Mouse (Mus musculus) liver, embryonic 12.5 days (tissue): ENCODE results near the gene Nkx2-4. TPM values are rescaled to one million over a fixed set of nuclear protein-coding genes. Genes with fewer than 3 reads are reported as not detected.

Experiments
- ATAC-seq: fragments of 200-750 bp; cut with Nextera tagmentation; 2 replicates; pipeline ENCODE4 v1.8.0; 2017; ENCODE audit warnings: moderate number of reproducible peaks, mild to moderate bottlenecking, moderate library complexity
- H3K27ac ChIP-seq: fragments of 300-500 bp; sonication (generic); 2 replicates; pipeline ENCODE4 v1.5.1; 2016; ENCODE audit warnings: mild to moderate bottlenecking
- H3K27me3 ChIP-seq: fragments of 300-500 bp; sonication (generic); replicated peaks from 2 replicates; pipeline ENCODE4 v1.6.1; 2016; ENCODE audit warnings: mild to moderate bottlenecking, moderate library complexity
- H3K36me3 ChIP-seq: fragments of 300-500 bp; sonication (generic); 2 replicates; pipeline ENCODE4 v1.6.1; 2016; ENCODE audit warnings: mild to moderate bottlenecking, moderate library complexity
- H3K4me1 ChIP-seq: fragments of 300-500 bp; sonication (generic); 2 replicates; pipeline ENCODE4 v1.6.1; 2016
- H3K4me2 ChIP-seq: fragments of 300-500 bp; sonication (generic); 2 replicates; pipeline ENCODE4 v1.6.1; 2016; ENCODE audit warnings: mild to moderate bottlenecking, moderate library complexity
- H3K4me3 ChIP-seq: fragments of 300-500 bp; sonication (generic); 2 replicates; pipeline ENCODE4 v1.5.1; 2016; ENCODE audit warnings: mild to moderate bottlenecking, moderate library complexity
- H3K9ac ChIP-seq: fragments of 300-500 bp; sonication (generic); 2 replicates; pipeline ENCODE4 v1.6.1; 2016; ENCODE audit warnings: mild to moderate bottlenecking, moderate library complexity
- H3K9me3 ChIP-seq: fragments of 300-500 bp; sonication (generic); replicated peaks from 2 replicates; pipeline ENCODE4 v1.6.1; 2016; ENCODE audit warnings: mild to moderate bottlenecking, moderate library complexity
- WGBS: fragments of 180-500 bp; shearing (Covaris S2); methylation state at CpG from one replicate; pipeline ENCODE4 v1.1.7; 2016; ENCODE audit not compliant: insufficient replicate concordance; 5-methylcytosine and 5-hydroxymethylcytosine counted together
- polyA plus RNA-seq: library from polyadenylated mRNA; unstranded; fragments of >200 nt; fragmentation: Nextera tagmentation; extraction: Ambion mirVana; gene quantifications from 2 replicates; pipeline ENCODE4 v1.2.1, GENCODE M21; 2016

Nkx2-4 gene
- not detected in 2 replicates for polyA plus RNA-seq

GRCm38 (mm10) chr2:147085072-147085870 lies at the start of gene Nkx2-4:
TSS of gene Nkx2-4 (minus strand) at chr2:147085445.
- H3K36me3 ChIP-seq, result no peaks in the 10 kb centered on the region
- H3K4me3 ChIP-seq, result peak within 1 kb of the TSS; percentile 47
- no peak within 1 kb of the TSS for H3K9ac ChIP-seq
- 2% methylated on average over 52 of the region's 82 CpGs for whole genome bisulfite sequencing
- peaks cover 67% of the 10 kb centered on the region for H3K27me3 ChIP-seq
- H3K4me2 ChIP-seq, result peak within 1 kb of the TSS; percentile 60
- ATAC-seq, result no peak
- no peak within 1 kb of the TSS for H3K27ac ChIP-seq
- H3K9me3 ChIP-seq, result no peaks in the 10 kb centered on the region
- peaks cover 16% of the 10 kb centered on the region for H3K4me1 ChIP-seq

DNA sequence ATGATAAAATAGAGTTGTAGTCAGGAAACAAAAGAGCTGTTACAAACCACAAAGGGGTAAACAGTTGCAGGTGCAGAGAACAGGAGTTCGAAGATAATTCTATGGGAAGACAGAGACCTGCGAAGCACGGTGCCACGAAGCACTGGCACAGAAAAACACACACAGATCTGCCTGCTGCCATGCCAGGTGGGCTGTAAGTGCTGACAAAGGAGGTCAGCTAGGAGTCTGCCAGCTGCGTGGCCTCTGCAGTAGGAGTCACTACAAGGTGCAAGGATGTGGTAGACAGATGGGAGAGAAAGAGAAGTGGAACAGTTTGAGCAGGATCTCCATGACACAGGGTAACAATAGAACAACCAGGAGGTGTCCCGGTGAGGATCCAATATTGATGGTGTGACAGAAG lies 42.1 kb upstream of the Nkx2-4 start:
- 64% methylated on average over 6 of the region's 6 CpGs for WGBS
- Histone ChIP-seq H3K36me3 (no peaks in the 10 kb centered on the region), H3K4me1 (no peaks in the 10 kb centered on the region), H3K4me3 (no peak overlapping the region), H3K9ac (no peak overlapping the region), H3K27me3 (no peaks in the 10 kb centered on the region), H3K27ac (no peak overlapping the region), H3K4me2 (no peak overlapping the region), H3K9me3 (no peaks in the 10 kb centered on the region)
- ATAC-seq, result no peak

GRCm38 (mm10) chr2:147119736-147120135 lies 34.5 kb upstream of the Nkx2-4 start:
- Histone ChIP-seq H3K27me3 (no peaks in the 10 kb centered on the region), H3K9ac (no peak overlapping the region), H3K4me2 (no peak overlapping the region), H3K4me1 (no peaks in the 10 kb centered on the region), H3K9me3 (no peaks in the 10 kb centered on the region), H3K4me3 (no peak overlapping the region), H3K27ac (no peak overlapping the region), H3K36me3 (no peaks in the 10 kb centered on the region)
- no peak for ATAC-seq
- 64% methylated on average over 1 of the region's 1 CpGs for WGBS

DNA sequence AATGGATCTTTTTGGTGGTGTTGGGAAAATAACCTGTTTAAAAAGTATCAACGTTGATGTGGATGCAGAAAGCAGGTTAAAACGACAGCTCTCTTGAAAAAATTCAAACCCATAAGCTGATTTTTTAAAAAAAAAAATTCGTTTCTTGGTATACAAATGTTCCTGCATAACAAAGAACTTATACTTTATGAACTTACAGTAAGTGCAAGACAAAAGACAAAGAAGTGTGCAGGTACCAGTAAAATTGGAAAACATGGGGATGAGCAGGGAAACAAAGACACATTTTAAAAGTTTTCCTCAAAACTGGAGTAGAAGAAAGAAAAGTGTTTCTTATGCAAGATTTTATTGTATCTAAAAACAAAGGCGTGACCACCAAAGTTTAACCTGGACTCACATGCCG lies 1.2 kb upstream of the Nkx2-4 start:
- Histone ChIP-seq H3K36me3 (no peaks in the 10 kb centered on the region), H3K4me1 (peaks cover 16% of the 10 kb centered on the region), H3K4me3 (no peak overlapping the region), H3K27me3 (peaks cover 58% of the 10 kb centered on the region), H3K9me3 (no peaks in the 10 kb centered on the region), H3K4me2 (no peak overlapping the region), H3K9ac (no peak overlapping the region), H3K27ac (no peak overlapping the region)
- no peak for ATAC-seq
- WGBS, result 23% methylated on average over 5 of the region's 5 CpGs

DNA sequence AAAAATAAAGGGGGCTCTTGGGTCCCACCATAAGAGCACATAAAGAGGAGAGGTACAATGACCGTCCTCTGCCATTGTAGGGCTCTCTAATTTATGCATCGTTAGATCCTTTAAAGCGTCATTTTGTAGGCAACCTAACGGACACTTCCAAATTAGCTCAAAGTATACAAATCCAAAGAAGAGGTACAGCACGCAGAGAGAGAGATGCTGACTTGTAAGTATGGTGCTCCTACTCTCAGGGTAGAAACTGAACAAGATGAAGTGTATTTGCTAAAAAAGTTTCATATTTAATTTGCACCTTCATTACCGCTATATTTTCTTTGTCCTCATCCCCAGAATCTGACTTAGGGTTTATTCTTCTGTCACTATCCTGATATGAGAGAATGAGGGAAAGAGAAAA lies 692 bp upstream of the Nkx2-4 start:
- peaks cover 16% of the 10 kb centered on the region for H3K4me1 ChIP-seq
- H3K27me3 ChIP-seq, result peaks cover 63% of the 10 kb centered on the region

DNA sequence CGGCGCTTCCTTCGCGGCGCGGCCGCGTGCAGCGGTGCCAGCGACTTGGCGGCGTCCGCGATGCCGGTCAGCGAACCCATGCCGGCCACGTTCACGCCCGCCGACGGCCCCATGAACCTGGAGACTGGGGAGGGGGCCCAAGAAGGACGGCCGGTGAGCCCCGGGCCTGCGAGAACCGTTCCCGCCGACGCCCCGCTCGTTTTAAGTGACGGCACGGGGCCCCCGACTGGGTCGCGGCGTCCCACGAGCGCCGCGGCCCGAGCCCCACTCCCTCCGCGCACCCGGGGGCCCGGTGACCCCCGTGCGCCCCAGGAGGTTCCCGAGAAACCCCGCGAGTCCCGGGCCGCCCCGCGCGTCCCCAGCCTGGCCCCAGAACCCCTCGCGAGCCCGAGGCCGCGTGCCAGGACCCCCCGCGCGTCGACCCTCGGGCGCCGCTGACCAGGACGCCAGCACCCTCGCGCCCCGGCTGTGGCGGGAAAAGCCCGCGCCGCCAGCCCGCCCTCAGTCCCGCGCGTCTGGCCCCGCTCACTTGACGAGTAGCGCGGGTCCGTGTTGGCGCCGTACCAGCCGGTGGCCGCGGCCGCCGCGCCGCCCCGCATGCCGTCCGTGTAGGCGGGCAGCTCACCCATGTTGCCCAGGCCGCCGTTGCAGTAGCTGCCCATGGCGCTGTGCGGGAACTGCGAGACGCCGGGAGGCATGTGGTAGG lies 726 bp downstream of the Nkx2-4 start:
- peak overlapping the region; percentile 47 for H3K4me3 ChIP-seq
- H3K9me3 ChIP-seq, result no peaks in the 10 kb centered on the region
- H3K4me2 ChIP-seq, result peak overlapping the region; percentile 60
- H3K9ac ChIP-seq, result no peak overlapping the region
- WGBS, result 4% methylated on average over 93 of the region's 106 CpGs
- no peak overlapping the region for H3K27ac ChIP-seq
- peaks cover 16% of the 10 kb centered on the region for H3K4me1 ChIP-seq
- H3K36me3 ChIP-seq, result no peaks in the 10 kb centered on the region
- peak; percentile 40; the same call in 1 of the 2 replicates for ATAC-seq
- H3K27me3 ChIP-seq, result peaks cover 68% of the 10 kb centered on the region

More for the DNA sequence above, 692 bp upstream of the Nkx2-4 start:
- H3K4me2 ChIP-seq, result no peak overlapping the region
- no peak overlapping the region for H3K27ac ChIP-seq
- H3K9me3 ChIP-seq, result no peaks in the 10 kb centered on the region
- H3K36me3 ChIP-seq, result no peaks in the 10 kb centered on the region
- WGBS, result 11% methylated on average over 6 of the region's 6 CpGs
- H3K4me3 ChIP-seq, result no peak overlapping the region
- no peak overlapping the region for H3K9ac ChIP-seq
- no peak for ATAC-seq

DNA sequence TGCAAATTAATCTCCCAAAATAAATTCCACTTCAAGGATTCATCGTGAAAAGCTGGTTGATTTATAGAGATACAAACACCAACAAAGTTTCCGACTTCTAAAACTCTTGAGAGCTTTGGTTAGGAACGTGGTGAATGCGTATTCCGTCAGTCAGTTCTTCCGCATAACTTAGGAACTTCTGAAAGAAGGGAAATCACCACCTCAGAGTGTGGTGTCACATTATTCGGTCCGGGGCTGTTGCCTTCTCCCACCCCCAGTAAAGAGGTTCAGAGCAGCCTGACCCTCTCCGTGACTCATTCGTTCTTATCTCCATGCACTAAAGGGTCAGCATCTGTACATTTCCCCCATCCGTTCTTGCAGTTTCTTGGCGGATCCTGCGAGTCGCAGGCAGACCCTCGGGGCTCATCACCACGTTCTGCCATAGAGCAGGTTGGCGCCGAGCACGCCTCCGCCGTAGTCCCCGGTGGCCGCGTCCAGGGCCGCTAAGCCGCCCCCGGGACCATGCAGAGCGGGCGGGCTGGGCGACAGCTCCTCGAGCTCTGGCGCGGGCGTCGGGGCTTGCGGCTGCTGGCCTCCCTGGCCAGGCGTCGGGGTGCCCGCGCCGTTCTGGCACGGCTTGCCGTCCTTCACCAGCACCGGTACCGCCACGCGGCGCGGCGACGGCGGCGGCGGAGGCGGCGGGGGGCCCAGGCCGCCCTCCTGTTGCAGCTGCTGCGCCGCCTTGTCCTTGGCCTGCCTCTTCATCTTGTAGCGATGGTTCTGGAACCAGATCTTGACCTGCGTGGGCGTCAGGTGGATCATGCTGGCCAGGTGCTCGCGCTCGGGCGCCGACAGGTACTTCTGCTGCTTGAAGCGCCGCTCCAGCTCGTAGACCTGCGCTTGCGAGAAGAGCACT lies 1.5 kb downstream of the Nkx2-4 start:
- no peak overlapping the region for H3K27ac ChIP-seq
- H3K27me3 ChIP-seq, result peaks cover 73% of the 10 kb centered on the region
- ATAC-seq, result 0 out of 2 replicates have a peak, but pooled peaks have one; percentile 32
- peak overlapping the region; percentile 47 for H3K4me3 ChIP-seq
- no peaks in the 10 kb centered on the region for H3K36me3 ChIP-seq
- 2% methylated on average over 70 of the region's 72 CpGs for WGBS
- H3K4me2 ChIP-seq, result peak overlapping the region; percentile 60
- H3K4me1 ChIP-seq, result peaks cover 16% of the 10 kb centered on the region
- no peak overlapping the region for H3K9ac ChIP-seq
- no peaks in the 10 kb centered on the region for H3K9me3 ChIP-seq

GRCm38 (mm10) chr2:147082391-147082790 lies 2.9 kb downstream of the Nkx2-4 start:
- Histone ChIP-seq H3K27ac (no peak overlapping the region), H3K36me3 (peaks cover 3% of the 10 kb centered on the region), H3K27me3 (peaks cover 70% of the 10 kb centered on the region), H3K9ac (no peak overlapping the region), H3K9me3 (no peaks in the 10 kb centered on the region), H3K4me3 (no peak overlapping the region), H3K4me2 (no peak overlapping the region), H3K4me1 (peaks cover 16% of the 10 kb centered on the region)
- 53% methylated on average over 4 of the region's 4 CpGs for WGBS
- ATAC-seq, result no peak

DNA sequence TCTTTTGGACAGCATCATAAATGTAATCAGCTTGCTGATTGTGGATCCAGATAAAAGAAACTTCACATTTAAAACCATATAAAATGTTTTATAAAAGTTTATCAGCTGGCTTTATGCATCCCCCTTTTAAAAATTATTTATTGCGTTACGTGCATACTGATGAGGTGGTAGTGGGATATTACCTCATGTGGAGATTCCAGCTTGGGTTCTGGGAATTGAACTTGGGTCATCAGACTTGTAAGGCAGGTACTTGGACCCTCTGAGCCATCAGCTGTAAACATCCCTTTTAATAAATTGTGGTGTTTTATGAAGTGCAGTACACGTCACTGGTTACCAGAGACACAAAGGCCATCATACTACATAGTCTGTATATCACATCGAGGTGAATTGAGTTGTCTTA lies 10.8 kb downstream of the Nkx2-4 start:
- H3K4me2 ChIP-seq, result no peak overlapping the region
- 91% methylated on average over 4 of the region's 4 CpGs for WGBS
- H3K27me3 ChIP-seq, result peaks cover 4% of the 10 kb centered on the region
- H3K9me3 ChIP-seq, result no peaks in the 10 kb centered on the region
- no peak overlapping the region for H3K27ac ChIP-seq
- H3K9ac ChIP-seq, result no peak overlapping the region
- H3K36me3 ChIP-seq, result peaks cover 54% of the 10 kb centered on the region
- no peak overlapping the region for H3K4me3 ChIP-seq
- ATAC-seq, result no peak
- no peaks in the 10 kb centered on the region for H3K4me1 ChIP-seq

DNA sequence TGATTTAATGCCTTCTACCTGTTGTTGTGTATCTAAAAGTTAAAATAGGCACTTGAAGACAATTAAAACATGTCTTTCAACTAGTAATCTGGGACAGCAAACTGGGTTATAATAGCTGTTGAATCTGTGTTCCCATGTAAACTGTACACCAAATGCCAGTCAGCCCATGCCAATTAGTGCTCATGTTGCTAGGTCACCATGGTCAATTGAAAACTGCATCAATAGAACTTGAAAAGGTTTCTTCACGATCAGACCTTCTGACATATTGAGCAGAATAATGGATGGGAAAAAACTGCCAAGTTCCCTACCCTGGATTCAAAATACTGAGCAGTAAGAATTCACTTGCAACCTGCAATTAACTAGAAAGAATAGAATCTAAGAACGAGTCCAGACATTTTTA lies 11.3 kb downstream of the Nkx2-4 start:
- Histone ChIP-seq H3K27me3 (no peaks in the 10 kb centered on the region), H3K9ac (no peak overlapping the region), H3K4me2 (no peak overlapping the region), H3K4me3 (no peak overlapping the region), H3K4me1 (no peaks in the 10 kb centered on the region), H3K9me3 (no peaks in the 10 kb centered on the region), H3K36me3 (peaks cover 59% of the 10 kb centered on the region), H3K27ac (no peak overlapping the region)
- WGBS, result 72% methylated on average over 2 of the region's 2 CpGs
- ATAC-seq, result no peak

DNA sequence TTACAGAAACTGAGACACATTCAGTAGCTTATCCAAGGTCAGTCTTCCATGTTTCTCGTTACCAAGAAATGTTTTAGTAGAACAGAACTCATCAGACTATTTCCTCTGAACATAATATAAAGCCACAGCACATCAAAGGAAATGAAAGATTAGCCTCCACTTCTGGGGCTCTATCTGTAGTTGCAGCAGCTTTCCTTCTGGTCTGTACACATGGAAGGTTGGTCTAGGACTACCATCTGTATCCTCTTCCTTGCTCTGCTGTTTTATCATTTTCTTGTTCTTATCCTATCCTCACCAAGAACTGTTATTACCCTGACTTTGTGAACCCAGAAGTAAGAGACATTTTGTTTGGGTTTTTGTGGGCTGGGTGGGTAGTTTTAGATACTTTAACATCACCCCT lies 14.9 kb downstream of the Nkx2-4 start:
- H3K9me3 ChIP-seq, result no peaks in the 10 kb centered on the region
- 56% methylated on average over 1 of the region's 1 CpGs for WGBS
- H3K9ac ChIP-seq, result no peak overlapping the region
- no peak overlapping the region for H3K4me3 ChIP-seq
- no peaks in the 10 kb centered on the region for H3K27me3 ChIP-seq
- peaks cover 51% of the 10 kb centered on the region for H3K36me3 ChIP-seq
- ATAC-seq, result no peak
- H3K4me2 ChIP-seq, result no peak overlapping the region
- no peak overlapping the region for H3K27ac ChIP-seq
- H3K4me1 ChIP-seq, result peaks cover 16% of the 10 kb centered on the region
